Mouse (Mus musculus): ENCODE measurements at regions not wholly inside any gene's neighbourhood (a gene's known extent, or its start where the extent isn't known, plus 50 kb on each side); places are given as distances from the start of the nearest gene placed in this dataset.

DNA sequence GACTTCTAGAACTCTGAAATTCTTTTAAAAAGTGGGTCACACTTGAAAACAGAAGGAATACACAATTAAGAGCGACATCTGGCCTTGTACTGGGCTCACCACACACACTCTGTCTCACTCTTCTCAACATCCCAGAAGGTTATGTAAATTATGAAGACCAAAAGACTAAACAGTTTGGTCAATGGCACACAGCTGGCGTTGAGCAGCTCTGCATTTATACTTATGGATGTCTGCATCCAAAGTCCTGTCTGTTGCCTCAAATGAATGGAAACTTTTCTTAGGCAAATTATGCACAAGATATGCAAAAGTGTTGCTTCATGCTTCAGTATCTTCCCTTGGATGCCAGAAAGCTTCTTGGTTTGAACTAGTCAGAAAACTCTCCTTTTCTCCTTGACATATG is 323.5 kb downstream of the Ppp3ca start:
- no peak for DNase-seq (ENCODE audit: low read depth)

DNA sequence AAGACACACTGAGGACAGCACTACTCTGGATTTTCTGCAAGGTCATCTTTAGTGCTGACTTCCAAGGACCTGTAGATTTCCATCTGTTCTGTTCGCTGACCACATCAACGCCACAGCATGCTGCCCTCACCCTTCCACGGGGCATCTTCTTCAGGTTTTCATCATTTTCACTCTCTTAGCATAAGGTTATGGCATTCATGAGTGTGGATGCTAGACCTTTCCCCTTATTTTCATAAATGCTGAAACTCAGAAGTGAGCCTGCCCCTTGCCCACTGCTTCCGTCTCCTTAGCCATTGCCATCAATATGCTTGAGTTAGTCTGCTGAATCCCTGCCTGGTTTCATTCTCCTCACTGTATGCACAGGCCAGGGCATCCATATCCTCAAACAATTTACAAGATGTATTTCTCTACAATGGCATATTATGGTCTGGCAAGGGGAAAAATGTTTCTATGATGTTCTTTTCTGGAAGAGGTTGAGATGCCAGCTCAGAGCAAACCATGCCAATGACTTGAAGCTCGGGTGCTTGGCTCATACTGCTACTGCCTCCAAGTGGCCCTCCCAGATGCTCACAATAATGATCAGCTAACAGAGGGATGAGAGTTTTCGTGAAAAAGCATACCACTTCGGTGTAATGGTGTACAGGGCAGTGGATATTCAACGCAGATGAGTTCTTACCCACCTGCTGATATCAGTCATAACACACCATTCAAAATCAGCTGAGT is 324.6 kb downstream of the Ppp3ca start:
- no peak for DNase-seq (ENCODE audit: low read depth)

GRCm38 (mm10) chr3:136995611-136996335 is 325.8 kb downstream of the Ppp3ca start:
- DNase-seq (ENCODE audit: low read depth): no peak

- DNase-seq (ENCODE audit: low read depth): no peak
Measured at GRCm38 (mm10) chr3:136996381-136996895, 326.5 kb downstream of the Ppp3ca start.

DNA sequence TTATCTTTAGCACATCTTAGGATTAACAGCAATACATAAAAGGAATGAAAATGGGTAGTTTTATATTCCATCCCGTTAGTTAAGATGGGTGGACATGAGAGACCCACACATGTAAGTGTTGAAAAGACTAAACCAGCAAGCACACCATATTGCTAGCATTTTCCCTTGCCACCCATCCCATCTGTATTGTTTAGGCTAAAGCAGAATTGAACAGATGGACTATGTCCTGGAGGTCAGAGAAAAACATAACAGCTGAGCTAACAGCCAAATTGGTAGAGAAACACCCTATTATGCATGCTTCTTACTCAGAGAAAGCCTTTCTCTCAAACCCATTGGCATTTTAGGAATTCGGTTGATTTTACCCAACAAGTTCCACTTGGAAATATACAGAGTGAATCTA is 329.3 kb upstream of the Emcn start:
- no peak for DNase-seq (ENCODE audit: low read depth)

- DNase-seq (ENCODE audit: low read depth): no peak
Measured at GRCm38 (mm10) chr3:137014686-137015085, 326.2 kb upstream of the Emcn start.

DNA sequence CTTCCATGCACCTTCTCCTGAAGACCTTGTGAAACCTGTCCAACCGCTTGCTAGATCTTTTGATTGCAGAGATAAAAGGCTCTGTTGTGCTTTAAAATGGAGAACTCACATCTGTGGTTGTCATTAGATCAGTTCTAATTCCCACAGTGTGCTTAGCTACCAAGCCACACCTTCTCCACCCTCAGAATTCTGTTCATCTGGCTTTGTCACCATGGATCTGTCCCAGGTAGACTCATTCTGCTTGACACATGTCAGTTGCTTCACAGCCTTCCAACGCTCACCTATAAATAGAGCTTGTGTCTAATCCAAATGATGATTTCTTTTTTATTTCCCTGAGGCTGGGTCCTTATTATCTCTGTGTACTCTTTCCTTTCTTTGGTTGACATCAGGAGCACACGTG is 325.7 kb upstream of the Emcn start:
- peak; percentile 73 for DNase-seq (ENCODE audit: low read depth)

- DNase-seq (ENCODE audit: low read depth): peak; percentile 54
Measured at GRCm38 (mm10) chr3:137019971-137020634, 320.8 kb upstream of the Emcn start.

- no peak for DNase-seq (ENCODE audit: low read depth)
Measured at GRCm38 (mm10) chr3:137029546-137029945, 311.3 kb upstream of the Emcn start.

GRCm38 (mm10) chr3:137032802-137033201 is 308.1 kb upstream of the Emcn start:
- DNase-seq (ENCODE audit: low read depth): no peak

DNA sequence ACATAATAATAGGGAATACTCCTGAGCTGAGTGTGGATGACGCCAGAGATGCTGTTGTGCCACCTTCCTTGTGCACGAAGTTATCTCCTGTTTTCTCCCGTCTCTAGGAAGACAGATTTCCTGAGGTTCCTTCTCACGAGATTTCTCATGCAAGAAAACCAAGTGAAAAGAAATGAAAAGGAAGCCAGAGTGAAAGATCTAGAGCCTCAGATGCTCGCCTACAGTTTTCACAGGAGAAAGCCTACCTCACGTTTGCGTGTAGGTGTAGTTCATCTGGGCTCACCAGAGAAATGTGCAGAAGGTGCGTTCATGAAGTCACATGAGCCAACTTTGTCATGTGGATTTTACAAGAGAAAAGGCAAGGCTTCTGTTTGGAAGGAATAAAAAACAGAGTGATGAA is 301.2 kb upstream of the Emcn start:
- no peak for DNase-seq (ENCODE audit: low read depth)

DNA sequence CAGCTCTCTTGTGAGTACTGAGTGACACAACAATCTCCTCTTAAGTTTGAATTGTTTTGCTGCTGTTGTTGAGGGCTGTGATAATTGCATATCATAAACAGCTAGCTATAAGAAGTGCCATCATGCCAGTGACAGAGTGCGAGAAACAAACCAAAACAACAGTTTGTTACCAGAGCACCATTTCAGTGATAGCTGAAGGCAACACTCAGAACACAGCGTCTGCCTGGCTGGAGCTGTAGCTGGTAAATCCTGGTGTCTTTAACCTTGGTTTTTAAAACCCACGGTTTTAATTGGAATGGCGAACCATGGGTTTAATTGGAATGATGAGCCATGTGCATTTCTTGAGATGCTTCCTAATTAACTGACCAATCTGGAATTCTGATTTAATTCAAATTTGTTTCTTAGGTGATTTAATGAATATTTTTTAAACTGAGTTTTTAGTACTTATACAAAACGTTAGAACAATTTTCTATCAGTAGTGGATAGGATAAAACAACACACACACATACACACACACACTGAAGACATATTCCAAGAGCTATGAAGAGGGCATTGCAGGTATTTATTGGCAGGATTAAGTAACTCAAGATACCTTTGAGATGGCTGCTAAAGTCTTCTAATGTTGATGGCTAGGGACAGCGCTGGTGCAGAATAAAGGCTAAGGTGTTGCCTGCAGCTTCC is 284.2 kb upstream of the Emcn start:
- DNase-seq (ENCODE audit: low read depth): no peak

GRCm38 (mm10) chr3:137057225-137057910 is 283.5 kb upstream of the Emcn start:
- DNase-seq (ENCODE audit: low read depth): no peak

GRCm38 (mm10) chr3:137057911-137058260 is 283.0 kb upstream of the Emcn start:
- DNase-seq (ENCODE audit: low read depth): no peak

DNA sequence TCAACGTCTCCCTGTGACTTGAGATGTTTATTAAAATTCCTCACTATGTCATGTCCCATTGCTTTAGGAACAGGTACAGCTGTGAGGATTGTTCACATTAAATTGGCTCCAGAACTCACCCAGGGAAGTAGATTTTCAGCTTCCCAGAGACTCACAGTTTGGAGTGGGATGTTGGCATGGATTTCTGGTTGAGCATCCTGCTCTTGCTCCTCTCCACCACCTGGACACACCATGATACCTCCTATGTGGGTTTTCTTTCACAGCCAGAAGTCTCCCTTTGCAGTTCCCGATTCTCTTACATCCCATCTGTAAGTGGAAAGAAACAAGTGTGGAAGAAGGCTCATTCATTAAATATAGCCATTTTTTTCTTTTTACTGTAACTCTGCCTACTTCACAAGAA is 278.8 kb upstream of the Emcn start:
- no peak for DNase-seq (ENCODE audit: low read depth)

- DNase-seq (ENCODE audit: low read depth): peak; percentile 26
Measured at GRCm38 (mm10) chr3:137067336-137067735, 273.5 kb upstream of the Emcn start.

- DNase-seq (ENCODE audit: low read depth): no peak
Measured at GRCm38 (mm10) chr3:137069334-137069733, 271.5 kb upstream of the Emcn start.

DNA sequence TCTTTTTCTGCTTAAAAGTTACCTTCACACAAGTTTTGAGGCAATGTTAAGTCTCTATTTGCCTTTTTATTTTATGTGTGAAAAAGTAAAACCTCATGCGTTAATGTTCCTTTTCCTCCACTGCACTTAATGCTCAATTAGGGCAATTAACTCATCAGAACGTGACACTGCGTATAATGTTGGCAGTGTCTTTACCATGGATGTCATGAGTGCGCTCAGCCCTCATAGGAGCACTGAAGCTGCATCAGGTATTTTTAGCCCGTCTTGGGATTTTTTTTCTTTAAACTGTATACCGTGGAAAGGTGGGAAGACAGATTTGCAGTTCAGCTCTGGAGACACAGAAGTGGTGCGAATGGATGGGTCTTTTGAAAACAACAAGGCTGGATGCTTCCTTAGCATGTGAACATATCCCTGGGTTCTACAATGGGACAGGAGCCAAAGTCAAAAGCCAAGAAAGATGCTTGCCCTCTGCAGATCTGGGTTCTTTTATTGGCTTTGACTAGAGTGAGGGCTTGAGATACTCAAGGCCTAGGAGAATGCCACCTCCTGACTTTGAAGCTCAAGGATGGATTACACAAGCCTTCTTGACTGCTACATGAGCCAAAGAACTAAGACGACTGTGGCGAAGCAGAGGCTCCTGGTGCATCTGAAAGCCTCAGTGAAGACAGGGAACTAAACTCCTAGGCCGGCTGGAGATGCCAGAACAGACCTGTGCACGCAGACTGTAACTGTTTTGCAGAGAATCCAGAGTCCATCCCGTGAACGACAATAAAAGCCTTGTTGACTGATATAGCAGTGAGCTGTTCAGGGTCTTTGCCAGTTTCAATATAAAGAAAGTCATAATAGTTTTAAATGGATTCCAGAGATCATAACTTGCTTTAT is 262.9 kb upstream of the Emcn start:
- no peak for DNase-seq (ENCODE audit: low read depth)

DNA sequence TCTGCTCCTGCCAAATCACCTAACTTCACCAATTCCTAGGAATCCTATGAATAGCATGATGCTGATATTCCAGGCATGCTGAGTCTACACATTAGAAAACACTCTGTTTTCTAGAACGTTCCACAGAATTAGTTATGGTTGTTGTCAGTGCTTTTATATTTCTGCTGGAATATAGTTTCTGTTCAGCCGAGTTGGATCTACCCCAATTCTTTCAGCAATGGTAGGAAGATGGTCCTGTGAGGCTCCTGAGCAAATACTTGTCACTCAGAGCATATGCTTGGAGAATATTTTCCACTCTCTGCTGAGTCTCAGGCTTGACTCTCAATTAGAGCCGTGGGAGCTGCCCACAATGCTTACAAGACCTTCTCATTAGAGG is 262.3 kb upstream of the Emcn start:
- no peak for DNase-seq (ENCODE audit: low read depth)

GRCm38 (mm10) chr3:137086896-137087295 is 254.0 kb upstream of the Emcn start:
- DNase-seq (ENCODE audit: low read depth): no peak

Data from gonadal fat pad, adult 2 months (tissue).